Mouse (Mus musculus): ENCODE measurements around the gene Abcg1. TPM values are rescaled to one million over a fixed set of nuclear protein-coding genes. Genes with fewer than 3 reads are reported as not detected.

Abcg1 gene
- polyA plus RNA-seq (2017; shearing (Covaris generic)) = 10 to 100 TPM; 37.7 to 51.6 TPM

GRCm38 (mm10) chr17:31057151-31057890 lies at the start of gene Abcg1:
TSS of gene Abcg1 (plus strand) at chr17:31057675.

DNA sequence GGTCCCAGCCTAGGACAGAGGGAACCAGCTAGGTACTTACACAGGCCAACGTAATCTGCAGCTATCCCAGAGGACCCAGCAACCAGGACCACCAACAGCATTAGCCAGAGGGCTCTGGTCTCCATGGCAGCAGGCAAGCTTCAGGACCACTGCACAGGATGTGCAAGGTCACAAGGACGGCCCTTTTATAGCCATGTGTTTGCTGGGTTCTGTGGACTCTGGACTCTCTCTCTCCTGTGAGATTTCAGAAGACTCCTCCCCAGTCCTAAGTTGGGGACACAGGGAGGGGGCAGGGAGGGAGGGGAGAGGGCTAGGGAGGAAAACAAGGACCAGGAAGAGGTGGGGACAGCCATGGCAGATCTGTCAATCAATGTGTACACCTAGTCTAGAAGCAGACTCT lies 72.0 kb downstream of the Abcg1 start, which contains the start of gene Tff3:
Gene Tff3 (minus strand): TSS at position 195 of the 400 bp plus-strand sequence.

GRCm38 (mm10) chr17:31144040-31145037 lies 86.9 kb downstream of the Abcg1 start, which contains the start of gene Tff2:
TSS of gene Tff2 (minus strand) at chr17:31144282.

GRCm38 (mm10) chr17:31165127-31165526 lies 107.7 kb downstream of the Abcg1 start, which contains the start of gene Tff1:
TSS of gene Tff1 (minus strand) at chr17:31165277.

Other genes starting within 250 kb of the Abcg1 start
- gene Glp1r, start 155.9 kb upstream of the Abcg1 start, polyA plus RNA-seq (2017; shearing (Covaris generic)) = 1 to 10 TPM in 1 of 2 experiments, under 1 TPM in 1; 0.27 to 2.5 TPM
- not detected for gene Umodl1, start 103.0 kb upstream of the Abcg1 start, polyA plus RNA-seq (2017; shearing (Covaris generic))
- gene Tff3, start 72.0 kb downstream of the Abcg1 start, polyA plus RNA-seq (2017; shearing (Covaris generic)) = not detected
- under 1 TPM in 1 of 2 experiments, not detected in 1; 0.31 TPM for gene Tff2, start 86.6 kb downstream of the Abcg1 start, polyA plus RNA-seq (2017; shearing (Covaris generic))
- 1 to 10 TPM in 1 of 2 experiments, not detected in 1; 1.2 TPM for gene Tff1, start 107.6 kb downstream of the Abcg1 start, polyA plus RNA-seq (2017; shearing (Covaris generic))
- gene Tmprss3, start 141.3 kb downstream of the Abcg1 start, polyA plus RNA-seq (2017; shearing (Covaris generic)) = under 1 TPM; 0.55 to 0.82 TPM
- gene Ubash3a, start 150.2 kb downstream of the Abcg1 start, polyA plus RNA-seq (2017; shearing (Covaris generic)) = 100 to 1,000 TPM; 196 to 247 TPM
- 1 to 10 TPM; 1.1 to 1.8 TPM for gene Rsph1, start 219.7 kb downstream of the Abcg1 start, polyA plus RNA-seq (2017; shearing (Covaris generic))
- gene Slc37a1, start 229.1 kb downstream of the Abcg1 start, polyA plus RNA-seq (2017; shearing (Covaris generic)) = 10 to 100 TPM; 30.5 to 43.1 TPM